Mouse (Mus musculus): ENCODE data around the gene Il17c.

The Il17c gene

GRCm38 (mm10) chr8:122454409-122454808, 32.6 kb downstream of the Il17c start:
- in situ Hi-C loops (cut with MboI, MseI) = no loop called here

GRCm38 (mm10) chr8:122457171-122457570, 35.4 kb downstream of the Il17c start:
- in situ Hi-C loops (cut with MboI, MseI) = no loop called here

GRCm38 (mm10) chr8:122459218-122459900, 37.5 kb downstream of the Il17c start:
- in situ Hi-C loops (cut with MboI, MseI) = no loop called here

- in situ Hi-C loops (cut with MboI, MseI) = no loop called here
These were observed 38.2 kb downstream of the Il17c start for GRCm38 (mm10) chr8:122459990-122460389.

GRCm38 (mm10) chr8:122460524-122461472, 39.0 kb downstream of the Il17c start, which contains the start of gene Snai3:
Gene Snai3, minus strand, starts transcription at chr8:122460733.
- in situ Hi-C loops (cut with MboI, MseI) = no loop called here

GRCm38 (mm10) chr8:122461473-122462148, 39.8 kb downstream of the Il17c start:
- in situ Hi-C loops (cut with MboI, MseI) = no loop called here

GRCm38 (mm10) chr8:122462510-122462909, 40.7 kb downstream of the Il17c start:
- in situ Hi-C loops (cut with MboI, MseI) = no loop called here

- in situ Hi-C loops (cut with MboI, MseI) = no loop called here
These were observed 42.1 kb downstream of the Il17c start for GRCm38 (mm10) chr8:122463651-122464640.

GRCm38 (mm10) chr8:122464985-122465384, 43.2 kb downstream of the Il17c start:
- in situ Hi-C loops (cut with MboI, MseI) = no loop called here

GRCm38 (mm10) chr8:122467816-122468215, 46.0 kb downstream of the Il17c start:
- in situ Hi-C loops (cut with MboI, MseI) = no loop called here

GRCm38 (mm10) chr8:122469407-122469806, 47.6 kb downstream of the Il17c start:
- in situ Hi-C loops (cut with MboI, MseI) = no loop called here

- in situ Hi-C loops (cut with MboI, MseI) = loop anchor here (5.0 kb wide), 1 partner anchor 38 kb away; the partner anchor contains the start of gene Cyba
These were observed 48.1 kb downstream of the Il17c start for GRCm38 (mm10) chr8:122469965-122470364.

- in situ Hi-C loops (cut with MboI, MseI) = loop anchor here (5.0 kb wide), 1 partner anchor 38 kb away; the partner anchor contains the start of gene Cyba
These were observed 48.9 kb downstream of the Il17c start for GRCm38 (mm10) chr8:122470691-122471090.

Measured in T-helper 1 cell (primary cell).